Mouse (Mus musculus) forebrain, embryonic 12.5 days (tissue): ENCODE measurements around the gene Fam133b. TPM values are rescaled to one million over a fixed set of nuclear protein-coding genes. Genes with fewer than 3 reads are reported as not detected.

ENCODE experiments used
- polyA plus RNA-seq: library from polyadenylated mRNA; unstranded; fragments of >200 nt; fragmentation: Nextera tagmentation; extraction: Ambion mirVana; gene quantifications from 2 replicates; pipeline ENCODE4 v1.2.1, GENCODE M21; 2016

Gene Fam133b
- polyA plus RNA-seq, 1 experiment from 2014 or later = 44.6 TPM

Other genes with a start within 250 kb of the Fam133b start
- gene Cdk6, start 202.3 kb upstream of the Fam133b start, polyA plus RNA-seq = 31.2 and 32.4 TPM in 2 replicates
- gene 1700109H08Rik, start 27.7 kb downstream of the Fam133b start, polyA plus RNA-seq = 4.9 and 6.2 TPM in 2 replicates
- 21.8 and 22.4 TPM in 2 replicates for gene Pex1, start 52.2 kb downstream of the Fam133b start, polyA plus RNA-seq
- gene Rbm48, start 52.8 kb downstream of the Fam133b start, polyA plus RNA-seq = 14.3 and 15.3 TPM in 2 replicates
- not detected in 2 replicates for gene Tmbim7, start 107.3 kb downstream of the Fam133b start, polyA plus RNA-seq
- 73.5 and 76.0 TPM in 2 replicates for gene Gatad1, start 113.4 kb downstream of the Fam133b start, polyA plus RNA-seq